Mouse (Mus musculus): ENCODE data around the gene Rras. TPM values are rescaled to one million over a fixed set of nuclear protein-coding genes. Genes with fewer than 3 reads are reported as not detected.

The Rras gene
- polyA plus RNA-seq, 1 experiment, result 291 TPM

- peak; percentile 87 for DNase-seq (ENCODE audit: low read depth)
These were observed 8.0 kb downstream of the Rras start for GRCm38 (mm10) chr7:45025601-45026220.

- DNase-seq (ENCODE audit: low read depth), result no peak
These were observed 8.5 kb downstream of the Rras start for GRCm38 (mm10) chr7:45026256-45026655.

DNA sequence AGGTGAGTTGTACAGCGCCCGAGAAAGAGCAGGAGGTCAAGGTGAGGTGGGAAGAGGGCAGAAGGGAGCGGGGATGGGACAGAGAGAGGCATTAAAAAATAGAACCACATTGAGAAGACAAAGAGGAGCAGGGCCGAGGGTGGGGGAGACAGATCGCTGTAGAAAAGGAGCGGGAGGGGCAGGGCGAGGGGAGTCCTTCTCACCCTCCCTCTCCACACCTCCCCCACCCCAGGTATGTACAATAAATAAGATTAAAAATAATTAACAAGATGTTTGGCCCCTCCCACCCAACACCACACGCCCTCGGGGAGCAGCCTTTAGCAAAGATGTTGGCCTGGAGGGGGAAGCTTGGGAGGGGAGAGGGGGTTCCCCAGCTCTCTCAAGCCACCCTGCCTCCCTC lies 10.0 kb downstream of the Rras start:
- DNase-seq (ENCODE audit: low read depth), result no peak

DNA sequence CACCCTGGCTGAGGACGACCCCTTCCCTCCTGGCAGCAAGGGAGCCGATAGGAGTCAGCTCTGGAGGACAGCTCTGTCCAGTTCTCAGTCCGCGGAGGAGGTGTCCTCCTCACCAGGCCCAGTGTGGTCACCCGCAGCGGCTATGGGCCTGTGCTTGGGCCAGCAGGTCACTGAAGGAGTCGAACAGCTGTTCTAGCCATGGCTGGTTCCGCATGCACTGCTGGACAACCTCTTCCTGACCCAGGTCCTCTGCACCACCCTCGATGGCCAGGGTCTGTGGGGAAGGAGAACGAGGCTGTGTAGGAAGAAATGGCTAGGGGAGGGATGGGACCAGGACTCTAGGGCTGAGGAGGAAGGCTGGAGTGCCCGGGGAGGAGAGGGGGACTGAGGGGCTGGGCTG lies 10.6 kb downstream of the Rras start:
- DNase-seq (ENCODE audit: low read depth), result no peak

- no peak for DNase-seq (ENCODE audit: low read depth)
These were observed 12.2 kb downstream of the Rras start for GRCm38 (mm10) chr7:45029995-45030394.

DNA sequence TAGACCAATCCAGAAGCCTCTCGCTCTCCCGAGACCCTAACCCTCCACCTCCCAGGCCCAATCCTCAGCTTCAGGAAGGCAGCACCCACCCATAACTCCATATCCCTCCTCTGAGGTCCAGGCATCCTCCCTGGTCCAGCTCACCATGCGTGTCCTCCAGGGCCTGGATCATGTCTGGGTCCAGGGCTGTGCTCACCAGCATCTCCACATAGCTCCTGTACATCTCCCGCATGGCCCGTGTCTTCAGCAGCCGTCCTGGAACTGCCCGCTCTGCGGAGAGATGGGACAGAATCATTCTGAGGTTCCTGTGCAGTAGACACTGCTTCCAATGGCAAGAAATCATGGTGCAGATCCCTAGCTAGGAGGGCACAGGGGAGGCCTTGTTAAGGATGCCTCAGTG lies 13.1 kb downstream of the Rras start:
- no peak for DNase-seq (ENCODE audit: low read depth)

- no peak for DNase-seq (ENCODE audit: low read depth)
These were observed 16.1 kb downstream of the Rras start for GRCm38 (mm10) chr7:45033722-45034359.

DNA sequence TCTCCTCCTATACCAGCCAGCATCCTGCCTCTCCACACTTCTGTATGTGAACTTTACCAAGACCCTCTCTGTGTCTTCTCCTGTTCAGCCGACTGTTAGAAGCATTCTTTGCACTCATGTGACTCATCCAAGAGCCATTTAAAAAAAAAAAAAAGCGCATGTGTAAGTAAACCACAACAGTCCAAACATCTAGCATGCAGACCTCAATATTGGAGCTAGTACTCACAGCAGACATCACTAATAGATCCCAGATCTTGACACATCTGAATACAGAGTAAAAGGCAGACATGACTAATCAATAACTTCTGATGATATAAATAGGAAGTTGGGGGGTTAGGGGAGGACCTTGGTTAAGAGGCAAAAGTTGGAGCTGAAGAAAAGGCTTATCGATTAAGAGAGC lies 17.9 kb downstream of the Rras start:
- DNase-seq (ENCODE audit: low read depth), result no peak

DNA sequence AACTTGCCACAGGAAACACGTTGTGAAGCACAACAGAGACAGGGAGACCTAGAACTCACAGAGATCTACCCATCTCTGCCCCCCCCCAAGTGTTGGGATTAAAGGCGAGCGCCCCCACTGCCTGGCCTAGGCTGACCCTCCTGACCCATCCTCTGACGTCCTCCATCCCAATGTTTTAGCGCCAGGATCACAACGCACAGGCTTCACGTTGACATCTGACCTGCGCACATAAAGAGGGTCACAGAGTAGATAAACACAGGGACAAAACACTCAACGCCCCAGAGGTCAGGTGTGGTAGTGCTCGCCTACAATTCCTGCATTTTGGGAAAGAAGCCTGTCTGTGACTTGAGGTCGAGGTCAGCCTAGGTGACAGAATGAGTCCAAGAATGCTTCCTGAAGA lies 18.9 kb downstream of the Rras start:
- no peak for DNase-seq (ENCODE audit: low read depth)

DNA sequence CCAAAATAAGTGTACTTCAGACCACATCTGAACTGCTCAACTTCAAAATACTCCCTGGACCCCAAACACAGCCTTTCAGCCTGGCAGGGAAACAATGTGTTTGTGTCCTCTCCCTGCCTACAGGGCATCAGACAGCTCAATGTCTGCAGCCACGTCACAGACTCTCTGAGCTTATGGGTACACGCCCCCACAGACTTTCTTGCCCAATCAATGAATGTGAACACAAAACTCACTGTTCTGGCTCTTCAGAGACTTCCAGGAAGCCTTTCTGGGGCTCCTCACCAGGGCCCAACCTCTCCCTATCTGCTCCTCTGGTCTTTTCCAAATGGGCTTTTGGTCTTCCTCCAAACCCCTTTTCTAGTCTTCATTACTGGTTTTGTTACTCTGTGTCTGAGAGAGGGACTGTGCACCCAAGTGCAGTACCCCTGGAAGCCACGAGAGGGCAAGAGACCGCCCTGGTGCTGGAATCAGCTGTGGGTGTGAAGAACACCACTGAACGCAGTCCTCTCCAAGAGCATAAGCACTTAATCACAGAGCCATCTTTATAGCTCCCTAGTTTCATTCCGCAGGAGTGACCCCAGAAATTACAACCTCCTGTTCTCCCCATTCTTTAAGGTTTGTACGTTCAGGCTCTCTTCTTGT lies 20.1 kb downstream of the Rras start:
- no peak for DNase-seq (ENCODE audit: low read depth)

GRCm38 (mm10) chr7:45038411-45038810 lies 20.6 kb downstream of the Rras start:
- no peak for DNase-seq (ENCODE audit: low read depth)

- DNase-seq (ENCODE audit: low read depth), result no peak
These were observed 23.1 kb downstream of the Rras start for GRCm38 (mm10) chr7:45040851-45041250.

DNA sequence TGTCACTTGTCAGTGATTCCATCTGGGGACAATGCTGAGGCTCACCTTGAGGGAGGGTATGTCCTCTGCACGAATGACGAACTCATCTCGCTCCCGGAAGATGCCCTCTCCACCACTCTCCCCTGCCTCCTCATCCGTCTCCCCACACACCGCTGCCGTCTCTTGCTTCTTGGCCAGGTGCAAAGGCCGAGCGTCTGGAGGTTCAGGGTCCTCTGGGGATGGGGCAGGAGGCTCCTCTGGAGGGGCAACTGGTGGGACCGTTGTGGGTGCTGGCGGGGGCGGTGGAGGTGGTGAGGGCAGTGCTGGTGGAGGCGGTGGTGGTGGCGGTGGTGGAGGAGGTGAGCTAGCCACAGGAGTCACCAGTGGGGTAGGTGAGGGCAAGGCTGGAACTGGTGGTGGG lies 25.5 kb downstream of the Rras start:
- DNase-seq (ENCODE audit: low read depth), result no peak

- DNase-seq (ENCODE audit: low read depth), result no peak
These were observed 28.0 kb downstream of the Rras start for GRCm38 (mm10) chr7:45045741-45046140.

GRCm38 (mm10) chr7:45046853-45047350 lies 29.1 kb downstream of the Rras start:
- no peak for DNase-seq (ENCODE audit: low read depth)

DNA sequence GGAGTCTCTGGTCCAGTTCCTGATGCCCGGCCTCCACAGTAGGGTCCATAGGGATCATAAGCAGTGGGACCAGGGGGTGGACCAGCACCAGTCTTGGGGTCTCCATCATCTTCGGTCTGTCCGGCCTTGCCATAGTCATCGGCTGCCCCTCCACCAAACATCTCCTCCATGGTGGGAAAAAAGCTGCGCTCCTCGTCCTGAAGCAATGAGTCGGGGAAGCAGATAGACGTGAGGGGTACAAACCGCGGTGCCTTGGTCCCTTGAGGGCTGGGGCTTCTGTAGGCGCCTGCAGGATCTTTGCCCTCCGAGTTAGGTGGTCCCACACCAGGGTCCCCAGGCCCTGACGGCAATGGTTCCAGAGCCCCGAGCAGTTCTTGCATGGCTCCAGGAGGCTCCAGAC lies 29.7 kb downstream of the Rras start:
- DNase-seq (ENCODE audit: low read depth), result no peak

DNA sequence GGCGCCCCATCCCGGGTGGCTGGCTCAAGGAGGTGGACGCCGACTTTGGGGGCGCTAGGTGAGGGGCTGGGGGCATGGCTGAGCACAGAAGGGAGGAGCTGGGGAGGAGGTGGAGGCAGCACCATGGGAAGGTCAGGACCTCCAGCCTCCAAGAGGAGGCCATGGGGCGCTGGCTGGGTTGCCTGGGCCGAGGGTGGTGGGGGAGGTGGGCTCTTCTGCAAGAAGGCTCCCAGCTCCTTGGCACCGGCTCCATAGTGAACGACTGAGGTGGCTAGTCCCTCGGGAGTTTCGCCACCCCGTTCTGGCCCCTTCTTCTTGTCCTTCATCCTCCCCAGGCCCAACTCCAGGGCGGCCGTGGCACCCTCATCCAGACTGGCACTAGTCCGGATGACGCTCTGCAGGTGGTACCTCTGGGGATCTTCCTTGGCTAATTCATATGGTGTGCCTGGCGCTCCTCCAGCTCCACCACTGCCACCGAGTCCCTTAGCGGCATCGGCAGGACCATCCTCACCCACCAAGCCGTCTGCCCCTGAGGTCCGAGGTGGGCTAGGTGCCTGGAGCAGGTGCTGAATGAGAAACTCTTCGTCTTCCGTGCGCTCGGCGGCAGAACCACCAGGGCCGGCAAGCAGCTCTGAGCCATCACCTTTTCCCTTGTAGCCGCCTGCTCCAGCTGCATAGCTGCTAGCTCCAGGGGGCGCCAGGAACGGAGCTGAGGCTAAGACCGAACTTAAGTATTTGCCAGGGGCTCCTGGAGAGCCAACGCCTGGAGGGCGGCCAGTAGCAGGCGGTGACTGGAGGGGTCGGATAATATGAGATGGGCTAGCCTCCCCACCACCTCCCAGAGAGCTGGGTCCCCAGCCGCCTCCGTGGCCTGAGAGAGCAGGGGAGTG lies 30.5 kb downstream of the Rras start:
- no peak for DNase-seq (ENCODE audit: low read depth)

DNA sequence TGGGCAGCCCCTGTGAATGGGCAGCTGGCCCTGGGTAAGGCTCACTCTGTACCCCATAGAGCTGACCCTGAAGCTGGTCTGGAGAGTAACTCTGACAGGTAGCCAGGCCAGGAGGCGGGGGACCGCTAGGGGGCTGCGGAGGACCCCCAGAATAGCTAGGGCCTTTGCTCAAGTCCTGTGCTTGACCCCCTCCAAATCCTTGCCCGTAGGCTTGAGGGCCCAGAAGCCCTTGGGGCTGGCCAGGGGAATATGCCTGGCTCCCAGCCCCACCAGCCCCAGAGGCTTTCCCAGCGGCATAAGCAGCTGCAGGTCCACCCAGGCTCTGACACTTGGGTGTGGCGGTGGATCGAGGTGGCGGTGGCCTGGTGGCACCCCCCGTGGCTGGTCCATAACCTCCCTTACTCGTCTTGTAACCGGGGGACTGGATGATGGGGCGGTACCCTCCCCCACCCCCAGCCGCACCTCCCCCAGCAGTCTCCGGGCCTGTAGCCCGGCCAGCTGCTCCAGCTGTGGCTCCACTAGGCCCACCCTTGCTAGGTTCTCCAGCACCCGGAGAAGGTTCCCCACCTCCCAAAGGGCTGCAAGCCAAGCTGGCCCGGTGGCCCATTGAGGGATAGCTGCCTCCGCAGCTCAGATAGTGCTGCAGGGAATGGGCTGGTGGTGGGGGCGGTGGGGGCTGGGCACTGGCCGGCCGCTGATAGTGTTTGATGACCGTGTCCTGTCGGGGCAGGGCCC lies 31.3 kb downstream of the Rras start:
- no peak for DNase-seq (ENCODE audit: low read depth)

DNA sequence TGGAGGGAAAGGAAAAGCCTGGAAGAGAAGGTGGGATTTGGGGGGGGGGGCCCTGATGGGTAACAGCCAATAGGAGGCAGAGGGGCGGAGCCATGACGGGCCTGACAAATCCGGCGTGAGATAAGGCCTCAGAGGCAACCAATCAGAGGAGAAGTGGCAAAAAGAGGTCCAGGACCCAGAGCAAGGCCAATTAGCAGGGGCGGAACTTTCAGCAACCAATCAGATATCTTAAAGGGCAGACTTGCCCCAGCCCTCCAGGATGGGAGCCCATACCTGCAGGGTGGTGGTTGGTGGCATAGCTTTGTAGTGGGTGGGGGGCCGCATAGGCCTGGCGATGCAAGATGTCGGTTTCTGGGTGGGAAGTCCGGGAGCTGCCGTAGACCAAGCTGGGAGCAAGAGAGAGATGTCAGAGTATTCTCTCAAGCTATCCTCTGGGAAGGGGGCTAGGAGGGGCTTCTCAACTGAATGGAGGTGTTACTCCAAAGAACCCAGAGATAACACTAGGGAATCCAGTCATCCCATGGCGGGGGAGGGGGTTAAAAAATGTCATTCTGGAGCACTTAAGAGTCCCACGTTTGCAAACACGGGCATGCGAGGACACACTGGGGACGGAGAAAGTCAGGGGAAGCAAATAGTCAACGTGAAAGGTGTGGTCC lies 33.3 kb downstream of the Rras start:
- no peak for DNase-seq (ENCODE audit: low read depth)

GRCm38 (mm10) chr7:45051601-45051974 lies 33.8 kb downstream of the Rras start:
- no peak for DNase-seq (ENCODE audit: low read depth)

Data from gonadal fat pad, adult 2 months (tissue).